Mouse (Mus musculus): Measurements from ENCODE around the gene Chdh. TPM values are rescaled to one million over a fixed set of nuclear protein-coding genes. Genes with fewer than 3 reads are reported as not detected.

The Chdh gene
- polyA plus RNA-seq, 1 experiment from 2014 or later, result 0.17 TPM

DNA sequence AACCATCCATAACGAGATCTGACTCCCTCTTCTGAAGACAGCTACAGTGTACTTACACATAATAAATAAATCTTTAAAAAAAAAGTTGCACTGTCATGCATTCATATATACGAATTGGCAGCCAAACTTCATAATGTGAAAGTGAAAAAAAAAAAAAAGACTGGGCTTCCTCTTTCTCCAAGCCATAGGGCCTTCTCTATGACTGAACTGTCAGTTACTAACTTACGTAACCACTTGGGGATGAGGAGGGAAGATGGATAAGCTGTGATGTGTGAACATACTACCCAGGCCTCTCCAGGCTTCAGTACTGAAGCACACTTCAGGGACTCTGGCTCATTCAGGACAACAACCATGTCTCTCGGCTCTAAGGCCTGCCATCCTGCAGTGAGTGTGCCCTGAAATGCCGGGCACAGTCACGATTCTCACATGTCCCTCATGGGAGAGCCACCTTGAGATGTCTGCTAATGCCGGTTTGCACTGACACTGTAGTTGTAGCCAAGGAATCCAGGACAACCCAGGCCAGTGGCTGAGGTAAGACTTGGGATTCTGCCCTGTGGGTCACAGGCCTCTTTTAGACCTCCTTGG lies 34.6 kb downstream of the Chdh start:
- Histone ChIP-seq H3K9me3 (replicated peaks) (no peaks in the 10 kb centered on the region), H3K4me2 (replicated peaks) (no peak overlapping the region), H3K27me3 (no peaks in the 10 kb centered on the region), H3K27ac (no peak overlapping the region), H3K9ac (no peak overlapping the region), H3K36me3 (no peaks in the 10 kb centered on the region), H3K4me1 (no peaks in the 10 kb centered on the region), H3K4me3 (no peak overlapping the region)
- no peak for ATAC-seq (ENCODE audit: low FRiP score)
- 89% methylated on average over 7 of the region's 7 CpGs for WGBS

DNA sequence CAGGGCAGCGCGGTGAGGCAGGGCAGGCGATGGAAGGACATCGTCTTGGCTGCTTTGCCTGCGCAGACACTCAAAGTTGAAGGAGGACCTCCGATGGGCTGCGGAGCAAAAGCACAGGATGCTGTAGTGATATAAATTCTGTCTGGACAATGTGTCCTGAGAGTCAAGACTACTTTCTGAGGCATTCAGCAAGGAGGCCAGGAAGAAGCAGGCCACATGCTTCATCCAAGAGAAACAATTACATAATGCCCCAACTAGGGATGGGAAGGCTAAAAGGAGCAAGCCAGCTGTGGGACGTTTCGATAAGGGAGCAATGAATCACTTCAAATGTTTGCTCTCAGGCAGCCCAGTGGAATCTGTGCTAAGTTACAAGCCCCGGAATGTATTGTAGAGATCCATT lies 36.4 kb downstream of the Chdh start:
- H3K9me3 ChIP-seq (replicated peaks), result no peaks in the 10 kb centered on the region
- H3K9ac ChIP-seq, result no peak overlapping the region
- no peaks in the 10 kb centered on the region for H3K27me3 ChIP-seq
- H3K4me3 ChIP-seq, result no peak overlapping the region
- no peak overlapping the region for H3K27ac ChIP-seq
- no peak for ATAC-seq (ENCODE audit: low FRiP score)
- H3K4me2 ChIP-seq (replicated peaks), result no peak overlapping the region
- WGBS, result 88% methylated on average over 10 of the region's 10 CpGs
- H3K4me1 ChIP-seq, result no peaks in the 10 kb centered on the region
- no peaks in the 10 kb centered on the region for H3K36me3 ChIP-seq

DNA sequence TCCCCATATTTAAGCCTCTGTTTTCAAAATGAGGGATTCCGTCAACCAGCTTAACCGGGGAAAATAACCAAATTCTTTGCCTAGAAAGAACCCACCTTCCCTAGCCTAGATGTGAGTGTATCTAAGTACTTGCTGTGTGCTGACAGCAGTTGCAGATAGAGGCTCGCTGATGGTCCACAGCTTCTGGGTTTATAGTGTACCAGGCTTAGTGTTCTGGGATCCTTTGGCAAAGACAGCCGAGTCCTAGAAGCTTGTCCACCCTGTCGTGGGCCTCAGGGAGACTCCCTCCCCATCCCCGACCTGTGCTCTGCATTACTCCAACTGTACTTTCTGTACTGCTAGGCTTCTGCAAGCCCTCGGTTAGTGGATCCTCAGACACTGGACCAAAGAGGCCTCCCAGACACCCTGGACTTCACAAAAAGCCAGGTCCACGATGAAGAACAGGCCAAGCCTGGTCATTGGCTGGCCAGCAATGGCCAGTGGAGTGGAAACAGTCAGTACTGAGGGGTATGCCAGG lies 36.9 kb downstream of the Chdh start:
- no peaks in the 10 kb centered on the region for H3K36me3 ChIP-seq
- H3K4me1 ChIP-seq, result no peaks in the 10 kb centered on the region
- no peak overlapping the region for H3K27ac ChIP-seq
- no peaks in the 10 kb centered on the region for H3K9me3 ChIP-seq (replicated peaks)
- no peak overlapping the region for H3K9ac ChIP-seq
- 89% methylated on average over 8 of the region's 8 CpGs for WGBS
- H3K27me3 ChIP-seq, result no peaks in the 10 kb centered on the region
- H3K4me3 ChIP-seq, result no peak overlapping the region
- ATAC-seq (ENCODE audit: low FRiP score), result no peak
- H3K4me2 ChIP-seq (replicated peaks), result no peak overlapping the region

DNA sequence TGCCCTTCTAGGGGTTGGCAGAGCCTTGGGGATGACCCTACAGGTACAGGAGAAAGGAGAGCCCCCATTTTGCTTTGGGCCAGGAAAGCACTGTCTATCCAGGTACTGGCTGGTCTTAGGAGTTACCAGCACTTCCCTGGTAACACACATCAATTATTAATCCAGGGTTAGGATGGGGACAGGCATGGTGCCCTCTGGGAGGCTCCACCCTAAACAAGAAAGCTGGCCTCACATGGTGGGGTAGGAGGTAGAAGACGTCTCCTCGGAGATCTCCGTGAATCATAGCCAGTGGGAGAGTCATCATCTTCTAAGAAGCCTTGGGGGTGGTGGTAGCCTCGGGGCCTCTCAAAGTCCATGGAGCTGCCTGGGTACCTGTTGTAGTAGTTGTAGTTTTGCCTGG lies 38.2 kb downstream of the Chdh start:
- no peaks in the 10 kb centered on the region for H3K4me1 ChIP-seq
- H3K27me3 ChIP-seq, result no peaks in the 10 kb centered on the region
- no peak for ATAC-seq (ENCODE audit: low FRiP score)
- 91% methylated on average over 4 of the region's 4 CpGs for WGBS
- no peak overlapping the region for H3K9ac ChIP-seq
- no peak overlapping the region for H3K27ac ChIP-seq
- no peaks in the 10 kb centered on the region for H3K36me3 ChIP-seq
- no peak overlapping the region for H3K4me2 ChIP-seq (replicated peaks)
- H3K9me3 ChIP-seq (replicated peaks), result no peaks in the 10 kb centered on the region
- no peak overlapping the region for H3K4me3 ChIP-seq

DNA sequence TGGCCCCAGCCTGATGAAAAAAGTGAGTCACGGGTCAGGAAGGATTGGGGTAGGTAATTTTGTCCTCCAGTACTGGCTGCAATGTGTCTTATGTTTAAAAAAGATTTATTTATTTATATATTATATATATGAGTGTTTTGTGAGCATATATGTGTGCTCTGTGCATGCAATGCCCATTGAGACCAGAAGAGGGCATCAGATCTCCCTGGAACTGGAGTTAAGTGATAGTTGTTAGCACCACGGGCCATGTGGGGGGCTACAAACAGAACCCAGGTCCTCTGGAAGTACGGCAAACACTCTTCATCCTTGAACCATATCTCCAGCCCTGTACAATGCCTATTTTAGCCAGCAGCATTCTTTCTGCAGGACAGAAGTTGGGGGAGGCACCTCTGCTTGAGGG lies 39.2 kb downstream of the Chdh start:
- Histone ChIP-seq H3K4me3 (no peak overlapping the region), H3K27ac (no peak overlapping the region), H3K36me3 (no peaks in the 10 kb centered on the region), H3K4me2 (replicated peaks) (no peak overlapping the region), H3K27me3 (no peaks in the 10 kb centered on the region), H3K9ac (no peak overlapping the region), H3K9me3 (replicated peaks) (no peaks in the 10 kb centered on the region; the same call in 1 of the 2 replicates), H3K4me1 (no peaks in the 10 kb centered on the region)
- 78% methylated on average over 3 of the region's 3 CpGs for WGBS
- ATAC-seq (ENCODE audit: low FRiP score), result no peak

DNA sequence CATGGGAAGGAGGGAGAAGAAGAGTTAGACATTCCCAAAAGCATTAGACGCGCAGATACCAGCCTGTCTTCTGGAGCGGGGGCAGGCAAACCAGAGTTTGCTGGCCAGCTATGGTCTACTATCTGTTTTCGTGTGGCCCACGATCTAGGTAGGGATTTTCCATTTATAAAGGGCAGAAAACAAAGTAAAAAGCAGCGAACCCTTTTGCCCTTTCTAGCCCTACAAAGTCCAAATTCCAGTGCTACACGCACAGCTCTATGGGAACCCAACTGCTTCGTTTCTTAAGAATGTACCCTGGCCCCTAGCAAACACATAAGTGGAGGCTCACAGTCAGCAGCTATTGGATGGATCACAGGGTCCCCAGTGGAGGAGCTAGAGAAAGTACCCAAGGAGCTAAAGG lies 41.5 kb downstream of the Chdh start:
- H3K4me3 ChIP-seq, result no peak overlapping the region
- H3K4me1 ChIP-seq, result no peaks in the 10 kb centered on the region
- no peaks in the 10 kb centered on the region; the same call in 1 of the 2 replicates for H3K9me3 ChIP-seq (replicated peaks)
- no peak overlapping the region for H3K27ac ChIP-seq
- H3K27me3 ChIP-seq, result no peaks in the 10 kb centered on the region
- no peak overlapping the region for H3K4me2 ChIP-seq (replicated peaks)
- no peak overlapping the region for H3K9ac ChIP-seq
- H3K36me3 ChIP-seq, result no peaks in the 10 kb centered on the region
- 91% methylated on average over 8 of the region's 8 CpGs for WGBS
- ATAC-seq (ENCODE audit: low FRiP score), result no peak

DNA sequence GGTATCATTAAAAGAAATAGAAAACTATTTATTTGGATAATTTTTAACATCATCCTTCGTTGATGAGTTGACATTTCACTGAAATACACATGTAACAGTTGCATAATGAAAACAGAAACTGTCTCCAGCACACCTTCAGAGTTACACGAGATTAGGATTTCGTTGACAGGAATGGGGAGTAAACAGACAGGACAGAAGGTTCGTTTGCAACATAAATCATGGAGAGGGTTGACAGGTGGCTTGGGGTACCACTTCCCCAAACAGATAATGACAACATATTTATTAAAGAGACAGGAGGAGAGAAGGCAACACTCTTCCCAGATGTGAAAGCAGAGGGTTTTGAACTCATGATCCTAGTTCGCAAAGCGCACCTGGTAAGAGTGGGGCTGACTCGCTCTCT lies 46.1 kb downstream of the Chdh start:
- WGBS, result 83% methylated on average over 7 of the region's 7 CpGs
- H3K9ac ChIP-seq, result no peak overlapping the region
- ATAC-seq (ENCODE audit: low FRiP score), result no peak
- H3K4me2 ChIP-seq (replicated peaks), result no peak overlapping the region
- no peak overlapping the region for H3K27ac ChIP-seq
- H3K36me3 ChIP-seq, result no peaks in the 10 kb centered on the region
- no peaks in the 10 kb centered on the region for H3K27me3 ChIP-seq
- H3K4me3 ChIP-seq, result no peak overlapping the region
- H3K4me1 ChIP-seq, result peaks cover 9% of the 10 kb centered on the region; the same call in 1 of the 2 replicates
- no peaks in the 10 kb centered on the region; the same call in 1 of the 2 replicates for H3K9me3 ChIP-seq (replicated peaks)

DNA sequence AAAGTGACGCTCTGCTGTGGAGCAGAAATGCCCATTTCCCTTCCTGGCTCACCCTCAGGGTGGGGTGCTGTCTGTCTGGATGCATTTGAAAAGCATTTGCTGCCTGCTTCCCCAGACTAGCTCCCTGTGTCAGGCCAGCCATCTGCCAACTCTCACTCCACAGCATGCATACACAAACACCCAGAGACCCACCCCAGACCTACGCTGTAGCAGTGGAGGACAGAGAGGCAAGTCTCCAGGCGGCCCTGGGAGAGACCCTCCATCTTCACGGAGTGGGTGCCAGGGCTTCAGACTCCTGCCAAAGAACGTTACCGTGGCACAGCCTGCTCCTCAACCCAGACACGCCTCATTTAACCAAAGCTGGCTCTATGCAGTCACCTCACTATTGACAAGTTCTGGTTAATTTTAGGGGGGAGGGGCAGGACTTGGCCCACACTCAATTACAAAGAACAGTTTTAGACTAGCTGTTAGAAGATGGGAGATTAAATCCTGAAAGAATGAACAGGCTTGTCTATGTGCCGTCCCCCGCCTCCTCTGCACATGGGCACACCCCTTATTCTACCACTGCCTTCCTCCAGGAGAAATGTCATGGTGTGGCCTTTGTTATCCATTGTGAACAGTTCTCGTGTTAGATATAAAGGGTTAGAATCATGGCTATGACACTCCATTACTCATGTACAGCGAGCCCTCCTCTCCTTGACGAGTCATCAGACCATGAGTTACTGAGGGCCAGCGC lies 47.4 kb downstream of the Chdh start:
- peak; percentile 86 for ATAC-seq (ENCODE audit: low FRiP score)
- Histone ChIP-seq H3K4me3 (no peak overlapping the region), H3K9ac (no peak overlapping the region), H3K27me3 (no peaks in the 10 kb centered on the region), H3K9me3 (replicated peaks) (no peaks in the 10 kb centered on the region; the same call in 1 of the 2 replicates), H3K36me3 (no peaks in the 10 kb centered on the region), H3K4me1 (peaks cover 9% of the 10 kb centered on the region; the same call in 1 of the 2 replicates), H3K4me2 (replicated peaks) (no peak overlapping the region), H3K27ac (0 out of 2 replicates have a peak overlapping the region, but pooled peaks have one; percentile 0)
- WGBS, result 54% methylated on average over 13 of the region's 13 CpGs

DNA sequence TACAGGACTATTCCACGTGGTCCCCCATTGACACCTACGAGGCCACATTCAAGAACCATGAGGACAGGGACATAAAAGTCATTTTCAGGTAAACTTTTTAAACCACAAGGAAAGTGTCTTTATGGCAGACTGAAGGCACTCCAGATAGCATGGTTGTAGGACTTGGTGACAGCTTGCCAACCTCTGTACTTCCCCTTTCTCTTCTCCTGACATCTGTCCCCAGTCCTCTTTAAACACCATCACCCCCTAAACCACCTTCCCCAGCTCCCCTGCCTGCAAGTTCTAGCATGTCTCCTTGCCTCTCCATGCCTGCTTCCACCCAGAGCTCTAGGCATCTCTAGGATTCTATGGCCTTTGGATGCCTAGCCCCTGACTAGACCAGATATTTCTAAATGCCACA lies 56.0 kb downstream of the Chdh start:
- 83% methylated on average over 2 of the region's 2 CpGs for WGBS
- no peaks in the 10 kb centered on the region for H3K36me3 ChIP-seq
- no peak for ATAC-seq (ENCODE audit: low FRiP score)

DNA sequence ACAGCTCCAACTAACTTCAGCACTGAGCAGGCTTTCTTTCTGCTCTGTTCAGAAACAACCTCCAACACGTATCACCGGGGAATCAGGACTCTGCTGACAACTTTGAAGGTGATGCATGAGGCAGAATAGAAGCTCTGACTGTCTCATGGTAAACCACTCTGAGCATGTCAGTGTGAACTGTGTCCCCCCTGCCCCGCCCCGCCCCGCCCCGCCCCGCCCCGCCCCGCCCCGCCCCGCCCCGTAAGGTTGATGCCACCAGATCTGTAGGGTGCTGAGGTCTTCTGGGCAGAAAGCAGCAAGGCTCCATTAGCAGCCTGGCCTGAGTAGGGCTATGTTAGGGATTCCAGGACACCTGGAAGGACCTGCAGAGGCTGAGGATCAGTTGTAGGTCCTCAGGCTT lies 57.9 kb downstream of the Chdh start:
- no peak overlapping the region for H3K27ac ChIP-seq
- no peak for ATAC-seq (ENCODE audit: low FRiP score)
- no peak overlapping the region for H3K9ac ChIP-seq
- H3K36me3 ChIP-seq, result no peaks in the 10 kb centered on the region
- no peak overlapping the region for H3K4me2 ChIP-seq (replicated peaks)
- H3K9me3 ChIP-seq (replicated peaks), result no peaks in the 10 kb centered on the region
- WGBS, result 82% methylated on average over 12 of the region's 12 CpGs
- H3K4me3 ChIP-seq, result no peak overlapping the region
- no peaks in the 10 kb centered on the region for H3K4me1 ChIP-seq
- H3K27me3 ChIP-seq, result no peaks in the 10 kb centered on the region

More for the DNA sequence above, 56.0 kb downstream of the Chdh start:
- Histone ChIP-seq H3K9ac (no peak overlapping the region), H3K4me1 (no peaks in the 10 kb centered on the region), H3K27ac (no peak overlapping the region), H3K4me2 (replicated peaks) (no peak overlapping the region), H3K4me3 (no peak overlapping the region), H3K27me3 (no peaks in the 10 kb centered on the region), H3K9me3 (replicated peaks) (no peaks in the 10 kb centered on the region)

DNA sequence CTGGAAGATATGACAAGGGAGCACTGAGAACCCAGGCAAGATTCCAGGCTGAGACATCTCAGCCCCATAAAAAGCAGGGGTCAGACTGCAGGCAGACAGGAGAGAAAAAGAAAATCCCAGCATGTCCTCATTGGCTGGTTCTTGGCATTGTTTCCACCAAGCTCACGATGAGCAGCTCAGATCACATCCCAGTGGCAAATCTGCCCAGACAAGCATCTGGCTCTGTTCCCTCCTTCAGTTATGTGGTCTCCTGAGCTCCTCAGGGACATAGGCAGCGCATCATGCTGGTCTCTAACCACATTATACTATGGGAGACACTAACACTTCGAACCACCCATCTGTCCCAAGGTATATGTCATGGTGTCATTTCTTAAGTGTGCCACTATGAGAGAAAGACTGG lies 59.7 kb downstream of the Chdh start:
- Histone ChIP-seq H3K4me2 (replicated peaks) (no peak overlapping the region), H3K27ac (no peak overlapping the region), H3K36me3 (no peaks in the 10 kb centered on the region), H3K27me3 (no peaks in the 10 kb centered on the region), H3K4me1 (no peaks in the 10 kb centered on the region), H3K9me3 (replicated peaks) (no peaks in the 10 kb centered on the region), H3K4me3 (no peak overlapping the region), H3K9ac (no peak overlapping the region)
- ATAC-seq (ENCODE audit: low FRiP score), result no peak
- 80% methylated on average over 3 of the region's 3 CpGs for WGBS

DNA sequence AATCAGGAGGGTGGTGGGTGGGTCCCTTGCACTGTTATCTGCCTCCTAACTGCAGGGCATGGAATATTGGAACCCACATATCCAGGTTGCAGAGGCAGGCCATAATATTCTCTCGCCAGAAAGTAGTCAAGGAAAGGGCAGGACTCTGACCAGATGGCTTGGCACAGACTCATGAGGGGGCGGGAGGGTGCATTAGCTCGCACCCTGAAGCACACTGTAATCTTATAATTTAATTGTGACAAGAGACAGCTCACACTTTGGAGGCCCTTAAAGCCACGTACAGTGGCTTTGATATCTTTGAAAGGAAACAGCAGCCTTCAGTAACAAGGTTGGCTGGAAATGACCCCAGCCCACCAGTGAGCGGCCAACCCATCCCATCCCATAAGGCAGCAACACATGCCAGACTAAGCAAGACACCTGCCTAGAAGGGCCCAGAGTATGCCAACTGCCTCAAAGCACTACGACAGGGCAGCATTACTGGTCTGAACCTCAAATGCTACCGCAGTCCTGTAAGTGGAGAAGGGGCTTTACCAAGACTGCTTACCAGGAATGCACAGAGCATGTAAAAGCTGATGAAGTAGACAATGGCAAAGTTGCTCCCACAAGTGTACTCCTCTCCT lies 66.6 kb downstream of the Chdh start:
- H3K27me3 ChIP-seq, result no peaks in the 10 kb centered on the region

More for the DNA sequence above, 66.6 kb downstream of the Chdh start:
- no peaks in the 10 kb centered on the region for H3K9me3 ChIP-seq (replicated peaks)
- H3K4me1 ChIP-seq, result no peaks in the 10 kb centered on the region; the same call in 1 of the 2 replicates
- H3K4me2 ChIP-seq (replicated peaks), result no peak overlapping the region
- H3K36me3 ChIP-seq, result no peaks in the 10 kb centered on the region
- no peak overlapping the region for H3K4me3 ChIP-seq
- no peak for ATAC-seq (ENCODE audit: low FRiP score)
- no peak overlapping the region for H3K9ac ChIP-seq
- 88% methylated on average over 7 of the region's 7 CpGs for WGBS
- no peak overlapping the region for H3K27ac ChIP-seq

Data from hindbrain, embryonic 12.5 days (tissue).